24 mouse cellular contexts compared by ENCODE assay signal in the genomic region with DNA sequence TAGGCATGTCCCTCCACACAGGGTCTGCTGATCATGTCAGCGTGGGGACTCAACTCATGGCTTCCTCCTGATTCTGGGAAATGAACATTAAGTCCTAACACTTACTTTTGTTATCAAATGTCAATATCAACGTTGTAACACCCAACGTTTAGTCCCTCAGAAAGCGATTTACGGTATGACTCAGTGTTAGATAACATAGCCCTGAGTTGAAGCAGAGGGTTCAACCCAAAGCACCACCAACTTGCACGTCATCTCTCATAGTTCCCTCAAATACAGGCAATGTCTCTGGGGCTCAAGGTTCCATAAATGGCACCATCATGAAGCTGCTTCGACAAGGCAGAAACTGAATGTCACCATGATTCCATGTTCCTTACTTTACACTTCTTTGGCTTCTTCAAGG. TPM values are rescaled to one million over a fixed set of nuclear protein-coding genes. Genes with fewer than 3 reads are reported as not detected.
A peak's percentile ranks its signal among the peaks of the same experiment; 100 is the strongest.
DNase-seq lines count a peak whose midpoint lies in the region; ATAC-seq and TF ChIP-seq lines count a peak whose summit lies in the region.
"Had no signal": no experiment of that assay in that cellular context is flagged by ENCODE, and none has a peak within 500 bp of the region (broad histone marks: within the 10 kb centered on the region; RNA-seq: fewer than 3 reads in every experiment).

No protein-coding gene starts in this region.

- peak; percentile 64 for ATAC-seq in CD4-positive, CD25-positive, alpha-beta regulatory T cell, adult 4 months
- peak; percentile 43 for ATAC-seq in inflammation-experienced regulatory T-cells, adult 6 months
- no peak for ATAC-seq in heart, embryonic 12.5 days (ENCODE audit: insufficient number of reproducible peaks, low FRiP score)
- ATAC-seq: forebrain, embryonic 13.5 days; forebrain, embryonic 15.5 days; forebrain, postnatal 0 days had no signal

- H3K9me3 ChIP-seq in heart, embryonic 12.5 days (replicated peaks): no peaks in the 10 kb centered on the region
- H3K9me3 ChIP-seq: embryonic facial prominence, embryonic 13.5 days; embryonic facial prominence, embryonic 15.5 days; forebrain, embryonic 13.5 days; forebrain, embryonic 15.5 days had no signal

- H3K27ac ChIP-seq in gastrocnemius, adult 2 months: peak overlapping the region; percentile 13; the same call in 1 of the 2 replicates
- peak overlapping the region; percentile 55 for H3K27ac ChIP-seq in embryonic fibroblast, embryonic 13.5 days (ENCODE audit: insufficient read depth, low read length)
- H3K27ac ChIP-seq in heart, embryonic 12.5 days (ENCODE audit: poor library complexity, severe bottlenecking): no peak overlapping the region; the same call in 1 of the 2 replicates
- H3K27ac ChIP-seq: embryonic facial prominence, embryonic 13.5 days; embryonic facial prominence, embryonic 15.5 days; forebrain, embryonic 13.5 days; forebrain, embryonic 15.5 days had no signal

- intact Hi-C loops in gastrocnemius, adult 2 months (cut with DNase I): no loop called here

- no peak overlapping the region for H3K9ac ChIP-seq in heart, embryonic 12.5 days
- H3K9ac ChIP-seq: embryonic facial prominence, embryonic 13.5 days; embryonic facial prominence, embryonic 15.5 days; forebrain, embryonic 13.5 days; forebrain, embryonic 15.5 days; forebrain, postnatal 0 days had no signal

- DNase-seq in gastrocnemius, adult 2 months: no peak
- DNase-seq in gastrocnemius, postnatal 10 days: no peak
- DNase-seq in thymus, postnatal 0 days (ENCODE audit: low spot score): no peak
- no peak for DNase-seq in frontal cortex, postnatal 14 days (ENCODE audit: low spot score in 2 of 2)
- DNase-seq: adrenal gland, adult 8-10 months; adrenal gland, postnatal 14 days; adrenal gland, postnatal 36 days; B cell, adult 2 months; cerebellum, adult 11 months; cerebellum, adult 18-20 months; cerebellum, adult 8-10 months; cerebellum, adult 9-11 months; cerebellum, postnatal 14 days; cerebellum, postnatal 36 days; embryo, embryonic 11 days; forebrain, postnatal 0 days had no signal

- no peak for TF ChIP-seq CTCF in gastrocnemius, adult 2 months (IDR thresholded peaks at IDR 0.05)
- TF ChIP-seq CTCF in embryonic fibroblast, embryonic 13.5 days (IDR thresholded peaks at IDR 0.05; ENCODE audit: borderline replicate concordance, insufficient read depth, low read length): no peak

- 75% methylated on average over 7 of the region's 7 CpGs for WGBS in heart, embryonic 12.5 days

- H3K27me3 ChIP-seq in heart, embryonic 12.5 days (replicated peaks): no peaks in the 10 kb centered on the region
- H3K27me3 ChIP-seq: embryonic facial prominence, embryonic 13.5 days; embryonic facial prominence, embryonic 15.5 days; forebrain, embryonic 13.5 days; forebrain, embryonic 15.5 days had no signal

- H3K4me3 ChIP-seq in gastrocnemius, adult 2 months: no peak overlapping the region
- H3K4me3 ChIP-seq in embryonic fibroblast, embryonic 13.5 days (ENCODE audit: insufficient read depth, low read length): no peak overlapping the region
- no peak overlapping the region for H3K4me3 ChIP-seq in heart, embryonic 12.5 days
- H3K4me3 ChIP-seq: embryonic facial prominence, embryonic 13.5 days; embryonic facial prominence, embryonic 15.5 days; forebrain, embryonic 13.5 days; forebrain, embryonic 15.5 days had no signal

- no peak overlapping the region for H3K4me2 ChIP-seq in heart, embryonic 12.5 days
- H3K4me2 ChIP-seq: embryonic facial prominence, embryonic 13.5 days; embryonic facial prominence, embryonic 15.5 days; forebrain, embryonic 13.5 days; forebrain, embryonic 15.5 days had no signal

- no peak for TF ChIP-seq POLR2A in embryonic fibroblast, embryonic 13.5 days (IDR thresholded peaks at IDR 0.05; ENCODE audit: low read depth, low read length)

- H3K4me1 ChIP-seq in embryonic fibroblast, embryonic 13.5 days (ENCODE audit: control insufficient read depth, insufficient read depth, low read length): peaks cover 13% of the 10 kb centered on the region
- H3K4me1 ChIP-seq in heart, embryonic 12.5 days (replicated peaks): peaks cover 8% of the 10 kb centered on the region; the same call in 1 of the 2 replicates
- H3K4me1 ChIP-seq: embryonic facial prominence, embryonic 15.5 days; forebrain, embryonic 13.5 days; forebrain, embryonic 15.5 days had no signal

- no peaks in the 10 kb centered on the region for H3K36me3 ChIP-seq in heart, embryonic 12.5 days
- H3K36me3 ChIP-seq: embryonic facial prominence, embryonic 13.5 days; embryonic facial prominence, embryonic 15.5 days; forebrain, embryonic 15.5 days had no signal

RNA-seq across cellular contexts. Expression of a gene that starts 37.0 kb away (rescaled TPM):
- total RNA-seq in gastrocnemius, adult 2 months (2021): 10 to 100 TPM; 19.6 to 28.7 TPM
- total RNA-seq in gastrocnemius, postnatal 10 days (2021): 10 to 100 TPM; 15.5 to 16.4 TPM
- polyA plus RNA-seq in CD4-positive, CD25-positive, alpha-beta regulatory T cell, adult 4 months (2017; shearing (Covaris generic)): 1 to 10 TPM; 4.7 to 7.4 TPM
- polyA plus RNA-seq in embryonic fibroblast, embryonic 13.5 days (2011; ENCODE audit: insufficient read length, low read depth, missing spikeins): 19.8 and 27.4 TPM in 2 replicates
- polyA plus RNA-seq in inflammation-experienced regulatory T-cells, adult 6 months (2017; shearing (Covaris generic)): 1 to 10 TPM; 4.5 to 5.8 (median 5.6) TPM
- polyA plus RNA-seq in heart, embryonic 12.5 days (2016; fragmentation: Nextera tagmentation; extraction: Ambion mirVana): 7.8 and 8.9 TPM in 2 replicates
- polyA plus RNA-seq in thymus, postnatal 0 days (2015; fragmentation: Nextera tagmentation; extraction: Ambion mirVana): 8.1 and 9.4 TPM in 2 replicates
